Mouse (Mus musculus): ENCODE data around the gene Zfp563.

The Zfp563 gene

DNA sequence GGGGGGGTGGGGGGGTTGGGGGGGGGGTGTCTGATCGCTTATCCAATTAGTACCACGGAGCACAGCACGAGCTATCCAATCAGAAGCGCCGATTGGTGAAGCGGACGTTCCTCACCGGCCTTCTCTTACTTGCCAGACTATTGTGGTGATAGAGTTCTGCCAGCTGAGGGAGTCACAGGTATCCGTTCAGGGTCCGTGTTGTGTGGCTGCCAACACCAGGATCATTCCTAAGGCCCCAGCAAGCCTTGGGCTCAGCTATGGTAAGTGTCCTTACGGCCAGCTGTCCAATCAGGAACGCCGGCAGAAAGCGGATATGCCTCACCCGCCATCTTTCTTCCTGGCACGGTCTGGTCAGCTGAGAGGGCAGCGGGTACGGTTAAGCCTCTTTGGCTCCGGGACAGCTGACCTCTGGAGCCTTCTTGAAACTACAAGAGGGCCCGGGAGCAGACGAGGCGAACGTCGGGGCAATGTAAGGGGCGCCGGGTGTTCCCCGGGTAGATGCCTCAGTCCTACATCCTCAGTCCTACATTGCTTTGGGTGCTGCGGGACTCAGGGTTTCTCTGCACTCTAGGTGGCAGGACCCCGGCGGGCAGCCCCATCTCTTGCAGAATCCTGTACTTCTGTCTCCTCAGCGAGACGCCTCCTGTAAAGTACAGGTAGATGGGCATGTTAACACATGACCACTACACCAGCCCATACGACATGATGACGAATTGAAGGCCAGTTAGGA, at the start of gene Zfp563:
Gene Zfp563 (plus strand): TSS at position 91 of the 730 bp plus-strand sequence.
- DNase-seq (ENCODE audit: low spot score in 2 of 2): peak; percentile 86 to 89

DNA sequence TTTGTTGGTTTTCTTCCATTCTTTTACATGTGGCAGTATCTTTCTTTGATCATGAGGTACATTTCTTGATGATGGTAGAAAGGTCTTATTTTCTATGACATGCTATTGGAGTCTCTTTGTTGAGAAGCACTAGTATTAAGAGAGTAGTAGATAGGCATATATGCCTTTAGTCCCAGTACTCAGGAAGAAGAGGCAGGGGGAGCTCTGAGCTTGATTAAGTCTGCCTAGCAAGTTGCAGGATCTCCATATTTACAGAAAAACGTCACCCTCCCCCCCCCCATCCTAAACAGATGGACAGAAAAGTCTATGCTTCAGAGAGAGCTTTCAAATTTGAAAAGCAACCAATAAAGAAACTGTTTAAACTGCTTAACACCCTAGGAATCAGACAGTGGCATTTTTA, 30.3 kb upstream of the Zfp563 start:
- DNase-seq (ENCODE audit: low spot score in 2 of 2): no peak

DNA sequence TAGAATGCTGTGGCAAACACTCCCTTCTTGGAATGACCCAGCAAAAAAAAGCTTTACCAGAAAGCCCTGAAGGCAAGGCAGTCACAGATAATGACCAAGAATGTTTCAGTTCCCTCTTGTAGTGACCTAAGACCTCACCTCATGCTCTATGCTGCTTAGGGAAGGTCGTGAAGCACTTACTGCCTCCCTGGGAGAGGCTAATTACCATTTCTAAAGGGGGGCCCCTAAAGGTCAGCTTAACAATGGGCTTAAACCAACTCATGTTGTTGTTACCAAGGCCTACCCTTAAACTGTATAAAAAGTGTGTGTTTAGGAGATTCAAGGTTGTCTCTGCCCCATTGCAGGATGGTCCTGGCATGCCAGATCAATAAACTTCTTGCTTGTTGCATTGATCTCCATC, 26.1 kb upstream of the Zfp563 start:
- no peak for DNase-seq (ENCODE audit: low spot score in 2 of 2)

DNA sequence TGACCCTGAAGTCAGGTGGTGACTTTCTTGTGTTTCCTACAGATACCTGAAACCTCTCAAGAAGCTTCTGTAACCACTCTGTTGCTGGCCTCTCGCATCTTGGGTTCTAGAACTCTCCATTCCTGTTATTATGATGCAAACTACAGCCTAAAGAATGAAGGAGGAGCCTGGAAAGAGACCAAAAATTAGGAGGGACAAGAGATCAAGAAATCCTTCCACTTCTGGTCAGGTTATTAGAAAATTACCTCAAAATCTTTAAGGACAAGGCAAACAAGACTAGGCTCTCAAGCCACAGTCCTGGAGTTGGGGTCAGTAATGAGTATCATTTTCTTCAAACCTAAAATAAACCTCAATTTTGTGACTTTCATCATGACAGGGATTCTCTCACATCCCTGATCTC, 21.2 kb upstream of the Zfp563 start, which contains the start of gene 4921501E09Rik:
Gene 4921501E09Rik (minus strand): TSS at position 101 of the 400 bp plus-strand sequence.
- DNase-seq (ENCODE audit: low spot score in 2 of 2): no peak

DNA sequence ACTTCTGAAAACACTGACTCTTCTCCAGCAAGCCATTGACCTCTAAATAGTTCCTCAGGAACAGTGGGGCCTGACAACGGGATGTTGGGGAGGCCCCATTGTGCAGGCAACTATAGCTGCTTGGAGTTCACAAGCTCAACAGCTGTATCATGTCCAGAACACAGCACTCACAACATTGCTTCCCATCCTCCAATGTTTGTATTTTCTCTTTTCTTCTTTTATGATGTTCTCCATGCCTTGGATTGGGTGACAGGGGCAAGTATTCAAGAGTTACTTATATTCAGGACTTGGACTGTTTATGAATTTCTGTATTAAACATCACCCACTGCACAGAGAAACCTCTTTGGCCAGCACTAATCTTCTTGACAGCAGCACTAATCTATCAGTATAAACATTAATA, 2.5 kb downstream of the Zfp563 start:
- no peak for DNase-seq (ENCODE audit: low spot score in 2 of 2)

DNA sequence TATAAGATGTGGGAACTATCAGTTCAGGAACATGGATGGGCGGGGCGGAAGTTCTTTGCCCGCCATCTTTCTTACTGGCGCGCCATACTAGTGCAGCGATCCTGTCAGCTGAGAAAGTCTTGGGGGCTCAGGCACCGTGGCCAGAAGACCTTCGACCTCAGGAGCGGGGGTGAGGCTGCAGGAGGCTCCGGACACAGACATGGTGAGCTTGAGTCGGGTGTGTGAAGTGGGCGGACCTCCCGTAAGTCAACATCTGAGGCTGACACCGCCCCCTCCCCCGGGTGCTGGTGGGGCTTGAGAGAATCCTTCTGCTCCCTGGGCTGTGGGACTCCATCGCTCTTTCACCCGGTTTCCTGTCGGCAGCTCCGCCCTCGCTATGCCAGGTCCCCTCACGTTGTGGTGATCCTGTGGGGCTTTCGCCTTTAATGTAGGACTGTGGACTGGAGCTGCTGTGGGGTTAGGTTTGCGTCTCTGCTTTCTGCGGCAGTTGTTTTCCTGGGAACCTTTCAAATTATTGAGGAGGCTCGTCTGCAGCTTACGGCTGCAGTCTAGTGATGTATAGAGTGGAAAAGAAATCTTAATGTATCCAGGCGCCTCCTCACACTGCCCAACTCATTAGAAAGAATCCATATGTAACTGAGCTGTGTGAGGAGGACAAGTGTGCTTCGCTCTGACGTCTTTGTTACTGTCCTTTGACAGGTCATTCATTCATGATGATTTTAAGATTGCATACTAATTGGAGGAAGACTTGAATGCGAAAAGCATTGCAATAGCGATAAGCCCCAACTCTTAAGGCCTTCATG, 3.5 kb downstream of the Zfp563 start:
- DNase-seq (ENCODE audit: low spot score in 2 of 2): peak; percentile 76 to 78

DNA sequence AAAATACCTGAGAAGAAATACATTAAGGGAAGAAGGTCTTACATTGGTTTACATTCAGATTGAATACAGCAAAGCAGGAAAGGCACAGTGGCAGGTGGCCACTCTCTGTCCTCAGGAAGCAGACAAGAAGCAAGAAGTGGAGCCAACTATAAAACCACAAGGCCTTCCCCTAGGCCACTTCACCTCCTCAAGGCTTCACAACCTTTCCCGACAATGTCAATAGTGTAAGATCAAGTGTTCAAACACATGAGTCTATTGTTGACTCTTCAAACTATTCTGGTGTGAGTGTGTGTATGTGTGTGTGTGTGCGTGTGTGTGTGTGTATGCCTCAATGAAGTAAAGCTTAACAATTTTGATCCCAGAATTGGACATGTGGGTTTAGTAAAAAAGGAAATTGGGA, 8.3 kb downstream of the Zfp563 start:
- no peak for DNase-seq (ENCODE audit: low spot score in 2 of 2)

DNA sequence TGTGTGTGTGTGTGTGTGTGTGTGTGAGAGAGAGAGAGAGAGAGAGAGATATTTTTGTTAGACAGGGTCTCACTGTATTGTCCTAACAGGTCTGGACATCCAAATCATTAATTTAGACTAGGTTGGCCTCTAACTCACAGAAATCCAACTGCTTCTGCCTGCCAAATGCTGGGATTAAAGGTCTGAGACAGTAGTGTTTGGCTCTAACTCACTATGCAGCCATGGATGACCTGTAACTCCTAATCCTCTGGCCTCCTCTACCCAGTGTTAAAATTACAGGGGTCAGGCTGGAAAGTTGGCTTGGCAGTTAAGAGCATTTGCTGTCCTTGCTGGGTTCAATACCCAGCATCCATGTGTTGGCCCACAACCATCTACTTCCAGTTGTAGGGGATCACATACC, 35.4 kb downstream of the Zfp563 start:
- DNase-seq (ENCODE audit: low spot score in 2 of 2): no peak

DNA sequence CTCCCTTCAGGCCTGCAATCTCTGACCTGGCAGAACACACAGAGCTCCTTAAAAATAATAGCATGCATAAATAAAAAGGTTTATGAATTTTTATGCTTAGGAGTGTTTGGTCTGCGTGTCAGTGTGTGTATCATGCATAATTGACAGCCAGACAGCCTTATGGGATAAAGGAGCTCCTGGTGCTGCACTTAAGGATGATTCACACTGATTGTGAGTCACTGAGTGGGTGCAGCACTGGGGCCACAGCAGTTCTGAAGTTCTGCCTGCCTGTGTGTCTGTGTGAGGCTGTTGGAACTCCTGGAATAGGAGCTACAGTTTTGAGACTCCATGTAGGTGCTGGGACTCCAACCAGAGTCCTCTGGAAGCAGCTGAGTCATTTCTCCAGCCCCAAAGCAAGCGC, 37.1 kb downstream of the Zfp563 start:
- no peak for DNase-seq (ENCODE audit: low spot score in 2 of 2)

DNA sequence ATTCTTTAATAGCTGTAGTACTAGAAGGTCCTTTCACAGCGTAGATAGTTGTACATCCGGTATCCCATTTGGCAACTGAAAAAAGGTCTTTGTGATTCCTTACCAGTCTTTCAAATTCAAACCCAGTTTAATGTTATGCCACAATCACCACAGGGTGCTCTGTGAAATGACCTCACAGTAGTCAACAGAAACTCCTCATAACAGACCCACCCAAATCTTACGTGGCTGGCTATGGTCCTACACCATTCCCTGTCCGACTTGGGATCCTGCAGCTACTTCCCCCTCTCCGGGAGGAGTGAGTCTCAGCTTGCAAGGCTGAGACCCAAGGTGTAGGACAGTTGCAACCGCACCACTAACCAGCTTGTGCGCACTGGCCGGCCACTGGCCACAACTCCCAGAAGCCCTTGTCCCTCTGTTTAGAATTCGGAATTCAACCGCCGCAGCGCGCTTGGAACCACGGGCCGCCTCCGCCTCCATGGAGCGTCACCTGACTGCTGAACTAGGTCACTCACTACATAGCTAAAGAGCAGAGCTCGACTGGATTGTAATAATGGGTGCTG, 50.2 kb downstream of the Zfp563 start, which contains the start of gene Morc2b:
Gene Morc2b (minus strand): TSS at position 423 of the 560 bp plus-strand sequence.
- no peak for DNase-seq (ENCODE audit: low spot score in 2 of 2)

Data from frontal cortex, postnatal 25 days (tissue).